Mouse (Mus musculus): ENCODE data around the gene Cbwd1.

The Cbwd1 gene

GRCm38 (mm10) chr19:24961172-24961962, at the start of gene Cbwd1:
TSS of gene Cbwd1 (minus strand) at chr19:24961610.
- peak; percentile 96 for DNase-seq

- DNase-seq: no peak
Measured at GRCm38 (mm10) chr19:25008509-25008908, 47.1 kb upstream of the Cbwd1 start.

GRCm38 (mm10) chr19:25006686-25007085, 45.3 kb upstream of the Cbwd1 start:
- DNase-seq: no peak

- no peak for DNase-seq
Measured at GRCm38 (mm10) chr19:25003810-25004209, 42.4 kb upstream of the Cbwd1 start.

- DNase-seq: peak; percentile 53 to 57
Measured at GRCm38 (mm10) chr19:25002828-25003227, 41.4 kb upstream of the Cbwd1 start.

GRCm38 (mm10) chr19:25002032-25002431, 40.6 kb upstream of the Cbwd1 start:
- DNase-seq: no peak

- no peak for DNase-seq
Measured at GRCm38 (mm10) chr19:25000153-25000552, 38.7 kb upstream of the Cbwd1 start.

- peak; percentile 66 to 78 for DNase-seq
Measured at GRCm38 (mm10) chr19:24999201-24999886, 37.9 kb upstream of the Cbwd1 start, which contains the start of gene Dock8. TSS of gene Dock8 (plus strand) at chr19:24999534.

GRCm38 (mm10) chr19:24998561-24998960, 37.2 kb upstream of the Cbwd1 start:
- DNase-seq: no peak

- DNase-seq: no peak
Measured at GRCm38 (mm10) chr19:24996815-24997704, 35.6 kb upstream of the Cbwd1 start.

- no peak for DNase-seq
Measured at GRCm38 (mm10) chr19:24994900-24995299, 33.5 kb upstream of the Cbwd1 start.

- DNase-seq: no peak
Measured at GRCm38 (mm10) chr19:24993526-24993925, 32.1 kb upstream of the Cbwd1 start.

GRCm38 (mm10) chr19:24990138-24990822, 28.9 kb upstream of the Cbwd1 start:
- DNase-seq: no peak

- no peak for DNase-seq
Measured at GRCm38 (mm10) chr19:24988831-24989230, 27.4 kb upstream of the Cbwd1 start.

GRCm38 (mm10) chr19:24987355-24987754, 25.9 kb upstream of the Cbwd1 start:
- DNase-seq: no peak

- DNase-seq: no peak
Measured at GRCm38 (mm10) chr19:24985045-24985444, 23.6 kb upstream of the Cbwd1 start.

GRCm38 (mm10) chr19:24983857-24984498, 22.6 kb upstream of the Cbwd1 start:
- no peak for DNase-seq

GRCm38 (mm10) chr19:24983050-24983449, 21.6 kb upstream of the Cbwd1 start:
- DNase-seq: no peak

GRCm38 (mm10) chr19:24981294-24981693, 19.9 kb upstream of the Cbwd1 start:
- DNase-seq: no peak

GRCm38 (mm10) chr19:24978852-24979842, 17.7 kb upstream of the Cbwd1 start:
- no peak for DNase-seq

- no peak for DNase-seq
Measured at GRCm38 (mm10) chr19:24977991-24978390, 16.6 kb upstream of the Cbwd1 start.
